In the genomic region with DNA sequence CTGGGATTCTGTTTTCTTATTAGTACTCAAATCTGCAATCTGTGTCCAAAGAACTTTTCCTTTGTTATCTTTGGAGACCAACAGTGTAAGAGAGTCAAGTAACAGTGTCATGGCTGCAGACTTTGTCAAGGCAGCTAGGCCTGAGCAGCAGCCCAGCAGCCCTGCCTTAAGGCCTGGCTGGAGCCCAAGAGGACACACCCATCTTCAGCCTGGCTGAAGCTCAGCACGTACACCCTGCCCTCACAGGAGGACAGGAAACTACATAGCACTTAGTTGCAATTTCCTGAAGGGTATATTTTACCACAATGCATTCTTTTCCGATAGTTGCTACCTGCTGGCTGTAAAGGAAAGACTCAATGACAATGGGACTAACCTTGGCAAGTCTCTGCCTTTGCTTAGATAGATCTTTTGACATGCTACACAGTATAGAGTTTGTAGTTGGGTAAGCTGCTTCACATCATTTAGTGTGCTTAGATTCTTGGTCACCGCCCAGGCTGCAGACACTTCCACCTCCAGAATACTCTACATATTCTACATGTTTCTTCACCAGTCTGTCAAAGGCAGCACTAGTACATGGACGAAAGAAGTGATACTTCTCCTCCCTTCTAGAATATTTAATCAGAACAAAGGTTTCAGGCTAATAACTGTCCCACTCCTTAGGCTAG, we compare ENCODE assay signal across 8 mouse cellular contexts. TPM values are rescaled to one million over a fixed set of nuclear protein-coding genes. Genes with fewer than 3 reads are reported as not detected.
DNase-seq lines count a peak whose midpoint lies in the region; ATAC-seq and TF ChIP-seq lines count a peak whose summit lies in the region.
"Not testable (repeated sequence)": the region's sequence is repeated elsewhere in the genome, so short reads cannot be mapped to it uniquely, and the experiment has no call there.

No protein-coding gene starts in this region.

- 8% methylated on average over 1 of the region's 4 CpGs for WGBS in embryonic facial prominence, embryonic 15.5 days
- WGBS in intestine, embryonic 14.5 days = 27% methylated on average over 1 of the region's 4 CpGs
- 4% methylated on average over 1 of the region's 4 CpGs for WGBS in lung, adult 2 months

- not testable (repeated sequence) for H3K79me2 ChIP-seq in MEL (ENCODE audit: control insufficient read depth, insufficient read depth, low read length, poor library complexity)

- not testable (repeated sequence) for H3K27ac ChIP-seq in MEL (ENCODE audit: control insufficient read depth, low read depth, low read length); embryonic facial prominence, embryonic 15.5 days (replicated peaks); intestine, embryonic 14.5 days (ENCODE audit: low read depth)

- not testable (repeated sequence) for H3K27me3 ChIP-seq in MEL (ENCODE audit: control insufficient read depth in 1 of 2, insufficient read depth in 2 of 2, low read length in 2 of 2); embryonic facial prominence, embryonic 15.5 days; intestine, embryonic 14.5 days (replicated peaks; ENCODE audit: control insufficient read depth, insufficient read depth, low read length)

- ATAC-seq in embryonic facial prominence, embryonic 15.5 days (ENCODE audit: insufficient number of reproducible peaks, low FRiP score, low TSS enrichment, low read depth) = peak; percentile 63; the same call in 1 of the 2 replicates
- ATAC-seq in intestine, embryonic 14.5 days (replicated peaks; ENCODE audit: low FRiP score, low TSS enrichment, low read depth) = peak; percentile 75; the same call in 1 of the 2 replicates
- peak; percentile 80 for ATAC-seq in monocyte, adult 5-6 weeks (replicated peaks; ENCODE audit: insufficient number of reproducible peaks, low FRiP score, low TSS enrichment, poor library complexity, severe bottlenecking)

- H3K4me1 ChIP-seq in MEL (ENCODE audit: control insufficient read depth in 1 of 2, insufficient read depth in 2 of 2, low read length in 2 of 2); embryonic facial prominence, embryonic 15.5 days; intestine, embryonic 14.5 days (replicated peaks; ENCODE audit: control insufficient read depth, insufficient read depth, low read length); lung, adult 2 months (ENCODE audit: control insufficient read depth, insufficient read depth, low read length): not testable (repeated sequence)

- not testable (repeated sequence) for H3K4me2 ChIP-seq in embryonic facial prominence, embryonic 15.5 days (replicated peaks); intestine, embryonic 14.5 days (ENCODE audit: low read length)

- TF ChIP-seq CTCF in MEL (IDR thresholded peaks at IDR 0.05 in 2 of 3, conservative IDR thresholded peaks at IDR 0.05 in 1 of 3; ENCODE audit: control insufficient read depth in 1 of 3, insufficient read depth in 1 of 3, low read depth in 2 of 3, low read length in 3 of 3, poor library complexity in 1 of 3, severe bottlenecking in 1 of 3); lung, adult 2 months (IDR thresholded peaks at IDR 0.05; ENCODE audit: insufficient read depth, low read length): not testable (repeated sequence)

- peak; percentile 49 for DNase-seq in MEL (ENCODE audit: low read depth, low spot score)
- peak; percentile 37 for DNase-seq in heart, adult 8-10 months (ENCODE audit: low spot score)
- DNase-seq in intestine, embryonic 14.5 days (ENCODE audit: low spot score) = not testable (repeated sequence)
- DNase-seq in kidney, postnatal 10 days = peak; percentile 82
- DNase-seq in lung, adult 2 months = peak; percentile 19
- DNase-seq in urinary bladder, postnatal 14 days (ENCODE audit: low spot score) = peak; percentile 44

- H3K4me3 ChIP-seq in MEL (ENCODE audit: control insufficient read depth in 1 of 2, insufficient read depth in 1 of 2, low read depth in 2 of 2, low read length in 2 of 2); embryonic facial prominence, embryonic 15.5 days (replicated peaks); intestine, embryonic 14.5 days (ENCODE audit: low read depth, low read length); lung, adult 2 months (replicated peaks; ENCODE audit: extremely low read depth, low read depth, low read length): not testable (repeated sequence)

- H3K9ac ChIP-seq in MEL (ENCODE audit: control insufficient read depth, low read depth, low read length, poor library complexity, severe bottlenecking); embryonic facial prominence, embryonic 15.5 days; intestine, embryonic 14.5 days (ENCODE audit: low read length): not testable (repeated sequence)

- H3K36me3 ChIP-seq in MEL (ENCODE audit: control insufficient read depth in 1 of 2, insufficient read depth in 2 of 2, low read length in 2 of 2); embryonic facial prominence, embryonic 15.5 days; intestine, embryonic 14.5 days (ENCODE audit: control insufficient read depth, insufficient read depth, low read length): not testable (repeated sequence)

- not testable (repeated sequence) for TF ChIP-seq RAD21 in MEL (IDR thresholded peaks at IDR 0.05; ENCODE audit: low read depth, low read length)

- not testable (repeated sequence) for TF ChIP-seq EP300 in MEL (IDR thresholded peaks at IDR 0.05; ENCODE audit: low read depth in 1 of 2, low read length in 2 of 2)

- not testable (repeated sequence) for TF ChIP-seq POLR2A in MEL (IDR thresholded peaks at IDR 0.05; ENCODE audit: control insufficient read depth in 1 of 2, insufficient read depth in 1 of 2, low read depth in 1 of 2, low read length in 2 of 2, poor library complexity in 1 of 2); lung, adult 2 months (IDR thresholded peaks at IDR 0.05; ENCODE audit: borderline replicate concordance, extremely low read depth, low read depth, low read length)

- not testable (repeated sequence) for H3K9me3 ChIP-seq in MEL (replicated peaks; ENCODE audit: insufficient read depth, low read length); embryonic facial prominence, embryonic 15.5 days (replicated peaks); intestine, embryonic 14.5 days (ENCODE audit: control insufficient read depth, low read length)

RNA-seq across cellular contexts. Expression of a gene that starts 25.4 kb away (rescaled TPM):
- 2.3 and 2.6 TPM in 2 replicates for total RNA-seq in MEL (2012; rRNA removed)
- 1 to 10 TPM in 1 of 2 experiments, not detected in 1; 3.3 TPM for polyA plus RNA-seq in MEL (2012; ENCODE audit: insufficient read depth in 1 of 2, insufficient read length in 2 of 2, low read depth in 1 of 2, low replicate concordance in 2 of 2, missing spikeins in 1 of 2)
- 2.0 and 2.3 TPM in 2 replicates for polyA plus RNA-seq in embryonic facial prominence, embryonic 15.5 days (2015; fragmentation: Nextera tagmentation; extraction: Ambion mirVana)
- total RNA-seq in heart, adult 8-10 months (2022) = 1 to 10 TPM; 5.7 to 9.1 (median 7.9) TPM
- 6.5 and 7.1 TPM in 2 replicates for polyA plus RNA-seq in intestine, embryonic 14.5 days (2014; fragmentation: Nextera tagmentation; extraction: Ambion mirVana)
- polyA plus RNA-seq in lung, adult 2 months (2012; rRNA removed) = 1.7 and 3.7 TPM in 2 replicates
- 90.8 to 218 TPM (median 100 TPM) in 3 replicates for total RNA-seq in monocyte, adult 5-6 weeks (2017)
